Mouse (Mus musculus) layer of hippocampus, postnatal 25 days (tissue): Measurements from ENCODE around the gene C1qa. TPM values are rescaled to one million over a fixed set of nuclear protein-coding genes. Genes with fewer than 3 reads are reported as not detected.
A peak's percentile ranks its signal among the peaks of the same experiment; 100 is the strongest.

Experiments used
- DNase-seq, 2 experiments: peaks; one replicate each; pipeline ENCODE4 v3.0.0; 2022; ENCODE audit warnings: mixed read lengths in 2 of 2, low spot score in 1 of 2; ENCODE audit errors: extremely low spot score in 1 of 2
- total RNA-seq, 2 experiments: library from RNA; stranded (reverse); gene quantifications; 2 replicates each; pipeline ENCODE4 v1.2.3; 2021

The C1qa gene
- 10 to 100 TPM; 48.2 to 51.3 TPM for total RNA-seq

DNA sequence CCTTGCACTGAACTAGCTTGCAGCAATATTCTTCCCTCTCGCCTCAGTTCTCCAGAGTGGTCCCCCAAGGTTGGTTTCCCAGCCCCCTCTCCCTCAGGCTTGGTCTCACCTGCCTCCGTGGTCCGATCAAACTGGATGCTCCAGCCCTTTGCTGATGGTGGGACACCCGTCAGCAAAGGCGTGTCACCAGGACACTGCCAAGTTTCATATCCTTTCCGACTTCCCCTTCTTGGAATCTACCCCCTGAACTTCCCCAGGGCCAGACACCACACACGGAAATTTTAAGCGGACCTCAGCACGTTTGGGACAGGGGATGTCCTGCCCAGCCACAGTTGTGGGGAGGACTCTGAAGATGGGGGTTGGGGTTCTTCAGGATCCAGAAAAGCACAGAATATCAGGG is at the start of gene C1qa:
Gene C1qa, minus strand, starts transcription at position 167 of the 400 bp plus-strand sequence.
- DNase-seq: no peak

DNA sequence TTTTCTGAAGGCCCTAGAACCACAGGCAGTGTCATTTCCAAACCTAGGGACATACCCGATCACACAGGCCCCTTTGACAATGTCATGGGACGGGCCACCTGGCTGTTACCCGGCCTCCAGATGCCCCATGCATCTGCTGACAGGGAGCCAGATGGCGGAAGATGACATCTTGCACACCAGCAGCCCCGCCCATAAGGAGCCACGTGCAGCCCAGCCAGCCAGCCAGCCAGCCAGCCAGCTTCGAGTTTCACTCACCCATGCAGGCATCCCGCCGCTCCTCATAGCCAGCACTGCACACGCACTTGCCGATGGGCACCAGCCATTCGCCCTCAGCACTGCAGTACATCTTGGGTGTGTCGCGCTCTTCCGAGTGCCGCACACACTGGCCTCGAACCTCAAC is 46.8 kb upstream of the C1qa start:
- DNase-seq: no peak

GRCm38 (mm10) chr4:136944558-136945350 is 46.2 kb upstream of the C1qa start:
- no peak for DNase-seq

DNA sequence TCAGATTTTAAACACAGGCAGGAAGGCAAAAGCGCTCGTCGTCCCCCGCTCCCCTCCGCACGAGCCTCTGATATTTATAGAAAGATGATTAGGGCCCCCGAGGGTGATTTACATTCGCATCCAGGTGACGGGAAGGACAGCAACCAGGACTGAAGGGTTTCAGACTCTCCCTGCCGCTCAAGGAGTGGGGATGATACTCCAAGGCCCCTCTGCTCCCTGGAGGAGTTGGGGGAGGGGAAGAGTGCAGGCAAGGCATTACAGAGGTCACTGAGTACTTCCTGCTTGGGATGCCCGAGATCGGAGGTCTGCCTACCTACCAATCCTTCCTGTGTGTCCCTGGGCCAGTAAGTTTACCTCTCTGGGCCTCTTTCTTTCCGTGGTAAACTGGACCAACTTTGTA is 44.6 kb upstream of the C1qa start:
- no peak for DNase-seq

- DNase-seq: no peak
Measured at GRCm38 (mm10) chr4:136942761-136943160, 44.2 kb upstream of the C1qa start.

GRCm38 (mm10) chr4:136937935-136938334 is 39.3 kb upstream of the C1qa start:
- DNase-seq: no peak

GRCm38 (mm10) chr4:136937344-136937743 is 38.7 kb upstream of the C1qa start:
- DNase-seq: no peak

- no peak for DNase-seq
Measured at GRCm38 (mm10) chr4:136934746-136935613, 36.4 kb upstream of the C1qa start.

GRCm38 (mm10) chr4:136930474-136930873 is 31.9 kb upstream of the C1qa start:
- no peak for DNase-seq

- DNase-seq: no peak
Measured at GRCm38 (mm10) chr4:136928928-136929327, 30.3 kb upstream of the C1qa start.

DNA sequence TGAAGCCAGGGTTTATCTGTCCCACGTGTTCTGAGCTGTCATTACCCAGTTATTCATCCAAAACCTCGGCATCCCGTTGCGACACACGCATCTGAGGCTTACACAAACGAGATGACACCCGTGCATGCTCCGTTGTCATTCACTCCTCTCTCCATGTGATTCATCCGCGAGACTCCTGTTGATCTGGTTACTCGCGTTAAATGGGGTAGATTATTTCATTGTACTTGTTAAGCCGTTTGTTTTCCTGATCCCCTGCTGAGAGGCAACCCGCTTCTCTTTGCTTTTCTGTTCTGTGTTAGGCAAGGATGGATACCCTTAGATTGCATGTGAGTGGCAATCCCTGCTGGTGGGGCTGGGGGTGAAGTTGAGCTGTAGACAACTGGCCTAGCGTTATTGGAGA is 27.2 kb upstream of the C1qa start:
- no peak for DNase-seq

DNA sequence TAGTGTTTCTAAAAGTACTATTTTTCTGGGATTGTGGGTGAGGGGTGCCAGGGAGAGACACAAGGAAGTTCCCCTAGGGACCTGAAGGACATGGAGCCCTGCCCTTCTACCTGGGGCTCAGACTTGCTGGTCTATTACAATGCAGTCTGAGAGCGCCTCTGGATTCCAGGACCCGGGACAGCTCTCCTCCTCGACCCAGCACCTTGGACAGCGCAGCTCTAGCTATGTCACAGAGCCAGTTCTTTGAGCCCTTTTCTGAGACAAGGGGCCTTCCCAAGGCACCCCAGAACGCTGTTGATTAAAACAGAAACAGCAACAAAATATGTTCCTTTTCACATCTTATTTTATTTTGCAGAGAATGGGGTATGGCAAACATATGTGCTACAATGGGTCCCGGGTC is 25.9 kb upstream of the C1qa start:
- DNase-seq: peak in 1 of 2 experiments; percentile 59

GRCm38 (mm10) chr4:136919526-136919925 is 20.9 kb upstream of the C1qa start:
- DNase-seq: no peak

- no peak for DNase-seq
Measured at GRCm38 (mm10) chr4:136918834-136919233, 20.2 kb upstream of the C1qa start.

- DNase-seq: no peak
Measured at GRCm38 (mm10) chr4:136917165-136917524, 18.5 kb upstream of the C1qa start.

DNA sequence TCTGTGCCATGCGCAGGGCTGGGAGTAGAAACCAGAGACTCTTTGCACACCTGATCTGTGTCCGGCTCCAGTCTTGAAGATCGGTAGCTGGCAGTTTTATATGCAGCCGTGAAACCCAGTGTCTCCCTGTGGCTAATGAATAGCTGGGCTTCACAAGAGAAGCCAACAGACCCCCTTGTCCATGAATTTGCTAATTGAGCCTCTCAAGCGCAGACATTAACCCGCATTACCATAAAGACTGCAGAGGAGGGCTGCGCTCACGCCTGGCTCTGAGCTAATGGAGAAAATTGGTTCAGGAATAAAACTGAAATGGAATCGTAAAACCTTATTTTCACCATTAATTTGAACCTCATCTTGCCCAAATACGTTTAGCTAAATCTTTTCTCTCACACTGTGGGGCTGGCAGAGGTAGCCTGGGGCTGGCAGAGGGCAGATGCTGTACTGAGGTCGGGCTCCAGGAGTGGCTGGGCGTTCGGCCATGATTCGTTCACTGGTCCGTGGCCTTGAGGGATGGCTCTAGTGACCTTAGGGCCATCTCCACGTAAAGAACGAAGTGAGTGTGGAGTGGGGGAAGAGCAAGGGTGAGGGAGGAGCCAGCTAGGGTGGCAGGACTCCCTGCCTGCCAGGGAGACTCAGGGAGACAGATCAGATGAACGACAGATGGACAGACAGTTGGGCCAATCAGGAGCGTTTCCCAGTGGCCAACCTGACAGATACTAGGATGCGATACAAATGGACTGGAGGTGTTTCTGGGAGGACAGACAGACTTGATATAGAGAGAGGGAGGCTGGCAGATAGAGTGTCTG is 18.0 kb upstream of the C1qa start:
- no peak for DNase-seq

DNA sequence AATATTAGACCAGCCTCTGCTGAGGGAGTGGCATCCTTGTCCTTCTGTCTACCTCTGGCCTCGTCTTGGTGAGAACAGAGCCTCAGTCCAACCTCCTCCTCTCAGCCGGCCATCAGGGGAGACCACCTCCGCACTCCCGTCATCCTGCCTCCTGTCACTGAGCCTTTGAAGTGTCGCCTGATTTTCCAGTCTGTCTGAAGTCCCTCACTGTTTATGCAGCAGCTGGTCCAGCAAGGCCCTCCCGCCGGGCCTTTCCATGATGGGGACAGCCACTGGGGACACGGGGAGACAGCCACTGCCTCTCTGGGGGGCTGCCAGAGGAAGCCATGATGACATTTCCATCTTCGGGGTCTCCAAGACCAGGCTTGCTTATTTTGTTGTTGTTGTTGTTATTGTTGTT is 14.2 kb upstream of the C1qa start:
- peak in 1 of 2 experiments; percentile 8 for DNase-seq

- DNase-seq: no peak
Measured at GRCm38 (mm10) chr4:136911804-136912203, 13.2 kb upstream of the C1qa start.

GRCm38 (mm10) chr4:136911211-136911646 is 12.6 kb upstream of the C1qa start:
- no peak for DNase-seq

DNA sequence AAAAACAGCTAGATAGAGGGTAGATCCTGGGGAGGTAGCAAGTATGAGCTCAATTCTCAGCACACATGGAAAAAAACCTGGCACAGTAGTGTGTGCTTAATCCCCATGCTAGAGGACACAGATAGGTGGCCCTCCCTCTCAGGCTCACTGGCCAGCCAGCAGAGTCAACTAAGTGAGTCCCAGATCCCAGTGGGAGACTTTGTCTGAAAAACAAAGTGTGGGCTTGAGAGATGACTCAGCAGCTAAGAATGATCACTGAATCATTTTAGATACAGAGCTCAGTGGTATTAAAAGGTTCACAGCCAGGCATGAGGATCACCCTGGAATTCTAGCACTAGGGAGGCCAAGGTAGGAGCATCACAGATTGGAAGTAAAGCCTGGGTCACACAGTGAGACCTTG is 9.2 kb upstream of the C1qa start:
- no peak for DNase-seq

DNA sequence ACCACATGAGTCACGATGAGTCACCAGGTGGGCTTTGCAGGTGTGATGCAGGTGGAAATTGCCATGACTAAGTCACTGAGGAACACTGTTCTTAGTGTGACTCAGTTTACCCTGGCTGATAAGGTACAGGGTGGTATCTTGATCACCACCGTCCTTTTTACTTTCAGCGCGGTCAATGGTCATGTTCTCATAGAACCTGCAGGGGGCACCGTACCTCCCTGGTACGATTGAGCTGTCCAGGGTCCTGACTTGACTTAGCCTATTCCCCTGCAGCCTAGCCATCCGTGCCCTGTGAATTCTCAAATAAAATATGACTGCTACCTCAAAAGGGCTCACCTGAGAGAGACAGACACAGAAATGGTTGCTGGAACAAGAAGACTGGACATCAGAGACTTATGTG is 8.4 kb upstream of the C1qa start:
- peak in 1 of 2 experiments; percentile 50 for DNase-seq
